Mouse (Mus musculus) intestine, embryonic 16.5 days (tissue): ENCODE data around the gene Cyp3a13. TPM values are rescaled to one million over a fixed set of nuclear protein-coding genes. Genes with fewer than 3 reads are reported as not detected.
"Not testable (repeated sequence)": the region's sequence is repeated elsewhere in the genome, so short reads cannot be mapped to it uniquely, and the experiment has no call there.

Experiments used
- ATAC-seq: fragments of 200-750 bp; cut with Nextera tagmentation; 2 replicates; pipeline ENCODE4 v1.8.0; 2017; ENCODE audit warnings: moderate TSS enrichment, moderate library complexity
- H3K27ac ChIP-seq: fragments of 300-500 bp; sonication (generic); 2 replicates; pipeline ENCODE4 v1.5.1; 2014; ENCODE audit warnings: mild to moderate bottlenecking, low read length
- H3K27me3 ChIP-seq: fragments of 300-500 bp; sonication (generic); replicated peaks from 2 replicates; pipeline ENCODE4 v1.6.1; 2014; ENCODE audit warnings: low read length, control low read depth, mixed read lengths; ENCODE audit not compliant: control insufficient read depth, insufficient read depth
- H3K36me3 ChIP-seq: fragments of 300-500 bp; sonication (generic); 2 replicates; pipeline ENCODE4 v1.6.1; 2014; ENCODE audit warnings: low read length, control low read depth; ENCODE audit not compliant: control insufficient read depth, insufficient read depth
- H3K4me1 ChIP-seq: fragments of 300-500 bp; sonication (generic); 2 replicates; pipeline ENCODE4 v1.6.1; 2014; ENCODE audit warnings: low read length, control low read depth, mixed read lengths; ENCODE audit not compliant: control insufficient read depth, insufficient read depth
- H3K4me2 ChIP-seq: fragments of 300-500 bp; sonication (generic); 2 replicates; pipeline ENCODE4 v1.6.1; 2014; ENCODE audit warnings: low read depth, low read length, control low read depth
- H3K4me3 ChIP-seq: fragments of 300-500 bp; sonication (generic); 2 replicates; pipeline ENCODE4 v1.5.1; 2014; ENCODE audit warnings: mild to moderate bottlenecking, low read length
- H3K9ac ChIP-seq: fragments of 300-500 bp; sonication (generic); 2 replicates; pipeline ENCODE4 v1.6.1; 2014; ENCODE audit warnings: low read depth, low read length
- H3K9me3 ChIP-seq: fragments of 300-500 bp; sonication (generic); 2 replicates; pipeline ENCODE4 v1.6.1; 2016; ENCODE audit warnings: low read length, control low read depth; ENCODE audit not compliant: control insufficient read depth
- WGBS: fragments of 180-500 bp; shearing (Covaris S2); extraction: QIAGEN DNeasy Blood & Tissue Kit; methylation state at CpG from one replicate; pipeline ENCODE4 v1.1.7; 2014; 5-methylcytosine and 5-hydroxymethylcytosine counted together
- polyA plus RNA-seq: library from polyadenylated mRNA; unstranded; fragments of >200 nt; fragmentation: Nextera tagmentation; extraction: Ambion mirVana; gene quantifications from 2 replicates; pipeline ENCODE4 v1.2.1, GENCODE M21; 2015

Gene Cyp3a13
- polyA plus RNA-seq, 1 experiment from 2014 or later: 54.6 TPM

DNA sequence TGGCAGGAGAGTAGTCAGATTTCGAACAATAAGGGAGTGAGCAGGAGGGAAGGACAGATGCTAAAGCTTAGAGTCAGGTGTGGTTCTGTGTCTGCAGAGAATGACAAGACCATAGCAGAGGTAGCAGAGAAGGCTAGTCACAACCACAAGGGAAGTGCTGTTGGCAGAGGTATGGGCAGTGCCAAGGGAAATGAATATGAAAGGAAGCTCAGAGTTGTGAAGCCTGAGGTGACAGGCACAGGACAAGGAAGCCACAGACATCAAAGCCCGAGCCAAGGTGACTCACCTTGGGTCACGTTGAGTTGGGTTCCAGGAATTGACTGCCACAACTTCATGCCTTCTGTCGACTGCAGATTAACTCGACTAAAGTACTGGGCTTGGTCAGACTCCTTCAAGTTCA lies 64.5 kb downstream of the Cyp3a13 start:
- 72% methylated on average over 4 of the region's 5 CpGs for WGBS
- H3K4me1 ChIP-seq, ATAC-seq, H3K27me3 ChIP-seq, H3K9ac ChIP-seq, H3K36me3 ChIP-seq, H3K4me2 ChIP-seq, H3K27ac ChIP-seq, H3K4me3 ChIP-seq, H3K9me3 ChIP-seq: not testable (repeated sequence)

DNA sequence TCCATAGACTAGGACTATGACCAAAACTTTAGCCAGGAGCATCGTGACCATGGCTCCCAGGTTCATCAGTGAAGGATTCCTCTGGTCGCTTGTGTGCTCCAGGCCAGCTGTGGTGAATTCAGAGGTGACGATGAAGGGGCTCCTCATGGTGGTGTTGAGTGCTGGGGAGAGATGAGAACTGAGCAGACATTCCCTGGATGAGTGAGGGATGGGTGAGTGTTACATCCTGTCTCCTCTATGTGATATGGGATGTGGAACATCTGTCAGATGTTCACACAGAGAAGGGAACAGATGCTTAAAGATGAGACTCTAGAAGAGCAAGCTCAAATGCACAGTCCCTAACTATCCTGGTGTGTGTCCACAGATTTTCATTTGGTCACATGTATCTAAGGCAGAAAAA lies 66.5 kb downstream of the Cyp3a13 start:
- not testable (repeated sequence) for H3K27me3 ChIP-seq, H3K4me2 ChIP-seq, H3K4me3 ChIP-seq, H3K27ac ChIP-seq, H3K36me3 ChIP-seq, ATAC-seq, H3K9me3 ChIP-seq, H3K4me1 ChIP-seq, H3K9ac ChIP-seq
- WGBS: 82% methylated on average over 3 of the region's 3 CpGs

DNA sequence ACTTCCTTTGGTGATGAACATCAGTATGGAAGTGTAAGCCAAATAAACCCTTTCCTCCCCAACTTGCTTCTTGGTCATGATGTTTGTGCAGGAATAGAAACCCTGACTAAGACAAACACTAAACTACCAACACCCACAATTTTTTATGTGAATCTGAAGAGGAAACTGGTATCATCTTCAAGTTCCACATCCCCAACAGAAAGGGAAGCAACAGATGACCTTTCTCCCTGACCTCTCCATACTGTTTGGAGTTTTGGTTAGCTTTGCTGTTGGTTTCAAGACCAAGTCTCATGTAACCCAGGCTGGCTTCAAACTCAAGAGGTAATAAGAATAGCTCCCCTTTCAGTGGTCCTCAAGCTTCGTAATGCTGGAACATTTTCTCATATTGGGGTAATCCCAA lies 71.1 kb downstream of the Cyp3a13 start:
- not testable (repeated sequence) for H3K27me3 ChIP-seq, H3K9ac ChIP-seq, H3K9me3 ChIP-seq, H3K4me3 ChIP-seq, H3K36me3 ChIP-seq, H3K4me1 ChIP-seq, H3K4me2 ChIP-seq, ATAC-seq, H3K27ac ChIP-seq
- 89% methylated on average over 1 of the region's 1 CpGs for WGBS

Other genes starting within 250 kb of the Cyp3a13 start
- 18.6 and 19.8 TPM in 2 replicates for gene Agfg2, start 236.9 kb downstream of the Cyp3a13 start, polyA plus RNA-seq
- gene Nyap1, start 180.0 kb downstream of the Cyp3a13 start, polyA plus RNA-seq: 2.2 and 2.3 TPM in 2 replicates
- 116 and 122 TPM in 2 replicates for gene Tsc22d4, start 175.9 kb downstream of the Cyp3a13 start, polyA plus RNA-seq
- gene Ppp1r35, start 142.8 kb downstream of the Cyp3a13 start, polyA plus RNA-seq: 19.3 and 19.8 TPM in 2 replicates
- 7.1 and 7.4 TPM in 2 replicates for gene Mepce, start 134.0 kb downstream of the Cyp3a13 start, polyA plus RNA-seq
- 11.0 and 11.8 TPM in 2 replicates for gene Zcwpw1, start 133.8 kb downstream of the Cyp3a13 start, polyA plus RNA-seq
- gene Pilra, start 85.3 kb downstream of the Cyp3a13 start, polyA plus RNA-seq: 2.8 and 4.2 TPM in 2 replicates
- 1.3 and 1.8 TPM in 2 replicates for gene Pilrb1, start 63.5 kb downstream of the Cyp3a13 start, polyA plus RNA-seq
- 1.3 and 1.8 TPM in 2 replicates for gene Pilrb2, start 49.8 kb downstream of the Cyp3a13 start, polyA plus RNA-seq
- gene Gjc3, start 41.5 kb upstream of the Cyp3a13 start, polyA plus RNA-seq: 0.34 and 0.50 TPM in 2 replicates
- 0.34 and 0.37 TPM in 2 replicates for gene Azgp1, start 59.9 kb upstream of the Cyp3a13 start, polyA plus RNA-seq
- gene Smok3a, start 99.6 kb upstream of the Cyp3a13 start, polyA plus RNA-seq: not detected in 2 replicates
- gene Smok3b, start 99.8 kb upstream of the Cyp3a13 start, polyA plus RNA-seq: not detected in 2 replicates
- not detected in 2 replicates for gene Smok3c, start 131.6 kb upstream of the Cyp3a13 start, polyA plus RNA-seq
- 11.1 and 12.3 TPM in 2 replicates for gene Zkscan1, start 163.5 kb upstream of the Cyp3a13 start, polyA plus RNA-seq
- gene Zscan21, start 195.3 kb upstream of the Cyp3a13 start, polyA plus RNA-seq: 40.8 and 44.2 TPM in 2 replicates
- gene Zfp113, start 234.1 kb upstream of the Cyp3a13 start, polyA plus RNA-seq: 11.7 and 11.8 TPM in 2 replicates
- 282 and 303 TPM in 2 replicates for gene Cops6, start 239.5 kb upstream of the Cyp3a13 start, polyA plus RNA-seq